ENCODE assay signal across 8 mouse cellular contexts in genomic region chr15:98165525-98165924, GRCm38 (mm10). TPM values are rescaled to one million over a fixed set of nuclear protein-coding genes. Genes with fewer than 3 reads are reported as not detected.
DNase-seq lines count a peak whose midpoint lies in the region; ATAC-seq and TF ChIP-seq lines count a peak whose summit lies in the region.

Gene Asb8, minus strand, starts transcription at chr15:98165625.

- peaks cover 42% of the 10 kb centered on the region for H3K27me3 ChIP-seq in intestine, postnatal 0 days (replicated peaks; ENCODE audit: control insufficient read depth, insufficient read depth, low read length)
- H3K27me3 ChIP-seq in midbrain, embryonic 11.5 days (ENCODE audit: control insufficient read depth, insufficient read depth, low read length): peaks cover 24% of the 10 kb centered on the region

- no peak within 1 kb of the TSS for H3K4me3 ChIP-seq in bone marrow, adult 2 months (replicated peaks; ENCODE audit: control insufficient read depth, low read depth, low read length)
- H3K4me3 ChIP-seq in intestine, postnatal 0 days (ENCODE audit: low read depth, low read length): no peak within 1 kb of the TSS
- no peak within 1 kb of the TSS for H3K4me3 ChIP-seq in midbrain, embryonic 11.5 days (ENCODE audit: low read depth, low read length)

- DNase-seq in layer of hippocampus, adult 18-20 months (ENCODE audit: low spot score in 2 of 2): no peak
- DNase-seq in layer of hippocampus, adult 11-12 months (ENCODE audit: low spot score): no peak
- peak; percentile 37 for DNase-seq in midbrain, embryonic 11.5 days (ENCODE audit: low spot score, missing footprints)
- no peak for DNase-seq in urinary bladder, postnatal 14 days (ENCODE audit: low spot score)
- no peak for DNase-seq in frontal cortex, postnatal 25 days (ENCODE audit: low spot score in 2 of 2)

- no peak within 1 kb of the TSS for H3K4me2 ChIP-seq in intestine, postnatal 0 days (replicated peaks; ENCODE audit: low read depth)
- no peak within 1 kb of the TSS; the same call in 1 of the 2 replicates for H3K4me2 ChIP-seq in midbrain, embryonic 11.5 days

- H3K27ac ChIP-seq in bone marrow, adult 2 months (ENCODE audit: control insufficient read depth, insufficient read depth, low read depth, low read length, poor library complexity): no peak within 1 kb of the TSS
- H3K27ac ChIP-seq in intestine, postnatal 0 days (ENCODE audit: low read depth, low read length): no peak within 1 kb of the TSS
- H3K27ac ChIP-seq in midbrain, embryonic 11.5 days (ENCODE audit: low read depth, low read length): no peak within 1 kb of the TSS

- ATAC-seq in granulocyte monocyte progenitor cell, adult 5-6 weeks (replicated peaks; ENCODE audit: poor library complexity, severe bottlenecking): no peak
- no peak for ATAC-seq in intestine, postnatal 0 days
- no peak for ATAC-seq in midbrain, embryonic 11.5 days (ENCODE audit: low FRiP score)

- WGBS in bone marrow, adult 2 months: 75% methylated on average over 5 of the region's 5 CpGs
- WGBS in intestine, postnatal 0 days: 83% methylated on average over 5 of the region's 5 CpGs
- 90% methylated on average over 5 of the region's 5 CpGs for WGBS in midbrain, embryonic 11.5 days

- peaks cover 2% of the 10 kb centered on the region; the same call in 1 of the 2 replicates for H3K4me1 ChIP-seq in bone marrow, adult 2 months (ENCODE audit: control insufficient read depth, insufficient read depth, low read length)
- H3K4me1 ChIP-seq in intestine, postnatal 0 days (replicated peaks; ENCODE audit: control insufficient read depth, insufficient read depth, low read length): no peaks in the 10 kb centered on the region
- H3K4me1 ChIP-seq in midbrain, embryonic 11.5 days (ENCODE audit: control insufficient read depth, insufficient read depth, low read length): peaks cover 5% of the 10 kb centered on the region

- no peak within 1 kb of the TSS for H3K9ac ChIP-seq in intestine, postnatal 0 days (ENCODE audit: low read depth, low read length)
- H3K9ac ChIP-seq in midbrain, embryonic 11.5 days (ENCODE audit: low read length): no peak within 1 kb of the TSS

- no peaks in the 10 kb centered on the region for H3K36me3 ChIP-seq in intestine, postnatal 0 days (ENCODE audit: control insufficient read depth, insufficient read depth)
- H3K36me3 ChIP-seq in midbrain, embryonic 11.5 days (ENCODE audit: control insufficient read depth, insufficient read depth, low read length): no peaks in the 10 kb centered on the region

- no peak for TF ChIP-seq CTCF in bone marrow, adult 2 months (IDR thresholded peaks at IDR 0.05; ENCODE audit: control insufficient read depth, insufficient read depth, low read length)
- TF ChIP-seq CTCF in intestine, postnatal 0 days (IDR thresholded peaks at IDR 0.05; ENCODE audit: low read depth): no peak

- no peak for TF ChIP-seq POLR2A in bone marrow, adult 2 months (IDR thresholded peaks at IDR 0.05; ENCODE audit: borderline replicate concordance, control insufficient read depth, low read depth, low read length)

- no peaks in the 10 kb centered on the region for H3K9me3 ChIP-seq in intestine, postnatal 0 days (ENCODE audit: control insufficient read depth)
- no peaks in the 10 kb centered on the region for H3K9me3 ChIP-seq in midbrain, embryonic 11.5 days (ENCODE audit: control insufficient read depth, low read length)

RNA-seq across cellular contexts. Expression of gene Asb8, which starts in this region (rescaled TPM):
- 10 to 100 TPM; 53.7 to 54.8 TPM for total RNA-seq in layer of hippocampus, adult 18-20 months (2021)
- polyA plus RNA-seq in bone marrow, adult 2 months (2011; ENCODE audit: insufficient read depth, insufficient read length, low replicate concordance, missing spikeins): 9.1 and 12.2 TPM in 2 replicates
- total RNA-seq in granulocyte monocyte progenitor cell, adult 5-6 weeks (2014; fragmentation: Nextera tagmentation): 27.8 and 31.3 TPM in 2 replicates
- 21.0 and 22.8 TPM in 2 replicates for total RNA-seq in granulocyte monocyte progenitor cell, adult 5-6 weeks (2017)
- 41.9 and 46.6 TPM in 2 replicates for polyA plus RNA-seq in intestine, postnatal 0 days (2015; fragmentation: Nextera tagmentation; extraction: Ambion mirVana)
- 44.4 and 49.4 TPM in 2 replicates for polyA plus RNA-seq in midbrain, embryonic 11.5 days (2014; fragmentation: Nextera tagmentation; extraction: Ambion mirVana)
